Mouse (Mus musculus) intestine, embryonic 16.5 days (tissue): ENCODE data around the gene Syne2. TPM values are rescaled to one million over a fixed set of nuclear protein-coding genes. Genes with fewer than 3 reads are reported as not detected.

Experiments
- ATAC-seq: fragments of 200-750 bp; cut with Nextera tagmentation; 2 replicates; pipeline ENCODE4 v1.8.0; 2017; ENCODE audit warnings: moderate TSS enrichment, moderate library complexity
- H3K27ac ChIP-seq: fragments of 300-500 bp; sonication (generic); 2 replicates; pipeline ENCODE4 v1.5.1; 2014; ENCODE audit warnings: mild to moderate bottlenecking, low read length
- H3K27me3 ChIP-seq: fragments of 300-500 bp; sonication (generic); replicated peaks from 2 replicates; pipeline ENCODE4 v1.6.1; 2014; ENCODE audit warnings: low read length, control low read depth, mixed read lengths; ENCODE audit not compliant: control insufficient read depth, insufficient read depth
- H3K36me3 ChIP-seq: fragments of 300-500 bp; sonication (generic); 2 replicates; pipeline ENCODE4 v1.6.1; 2014; ENCODE audit warnings: low read length, control low read depth; ENCODE audit not compliant: control insufficient read depth, insufficient read depth
- H3K4me1 ChIP-seq: fragments of 300-500 bp; sonication (generic); 2 replicates; pipeline ENCODE4 v1.6.1; 2014; ENCODE audit warnings: low read length, control low read depth, mixed read lengths; ENCODE audit not compliant: control insufficient read depth, insufficient read depth
- H3K4me2 ChIP-seq: fragments of 300-500 bp; sonication (generic); 2 replicates; pipeline ENCODE4 v1.6.1; 2014; ENCODE audit warnings: low read depth, low read length, control low read depth
- H3K4me3 ChIP-seq: fragments of 300-500 bp; sonication (generic); 2 replicates; pipeline ENCODE4 v1.5.1; 2014; ENCODE audit warnings: mild to moderate bottlenecking, low read length
- H3K9ac ChIP-seq: fragments of 300-500 bp; sonication (generic); 2 replicates; pipeline ENCODE4 v1.6.1; 2014; ENCODE audit warnings: low read depth, low read length
- H3K9me3 ChIP-seq: fragments of 300-500 bp; sonication (generic); 2 replicates; pipeline ENCODE4 v1.6.1; 2016; ENCODE audit warnings: low read length, control low read depth; ENCODE audit not compliant: control insufficient read depth
- WGBS: fragments of 180-500 bp; shearing (Covaris S2); extraction: QIAGEN DNeasy Blood & Tissue Kit; methylation state at CpG from one replicate; pipeline ENCODE4 v1.1.7; 2014; 5-methylcytosine and 5-hydroxymethylcytosine counted together
- polyA plus RNA-seq: library from polyadenylated mRNA; unstranded; fragments of >200 nt; fragmentation: Nextera tagmentation; extraction: Ambion mirVana; gene quantifications from 2 replicates; pipeline ENCODE4 v1.2.1, GENCODE M21; 2015

Syne2 gene
- polyA plus RNA-seq, 1 experiment from 2014 or later, result 28.4 TPM

GRCm38 (mm10) chr12:75796510-75796909 is 21.4 kb upstream of the Syne2 start:
- Histone ChIP-seq H3K27ac (no peak overlapping the region), H3K4me1 (no peaks in the 10 kb centered on the region), H3K4me3 (no peak overlapping the region), H3K36me3 (no peaks in the 10 kb centered on the region), H3K9me3 (no peaks in the 10 kb centered on the region), H3K4me2 (no peak overlapping the region), H3K27me3 (no peaks in the 10 kb centered on the region), H3K9ac (no peak overlapping the region)
- no peak for ATAC-seq
- 75% methylated on average over 2 of the region's 2 CpGs for WGBS

GRCm38 (mm10) chr12:75806281-75806680 is 11.7 kb upstream of the Syne2 start:
- H3K9me3 ChIP-seq, result no peaks in the 10 kb centered on the region
- no peak overlapping the region for H3K4me3 ChIP-seq
- H3K27ac ChIP-seq, result no peak overlapping the region
- no peak for ATAC-seq
- 78% methylated on average over 4 of the region's 4 CpGs for WGBS
- H3K9ac ChIP-seq, result no peak overlapping the region
- H3K4me2 ChIP-seq, result no peak overlapping the region
- no peaks in the 10 kb centered on the region for H3K27me3 ChIP-seq
- H3K36me3 ChIP-seq, result no peaks in the 10 kb centered on the region
- H3K4me1 ChIP-seq, result no peaks in the 10 kb centered on the region

- WGBS, result 95% methylated on average over 2 of the region's 2 CpGs
- H3K9me3 ChIP-seq, result no peaks in the 10 kb centered on the region
- H3K4me2 ChIP-seq, result no peak overlapping the region
- H3K27me3 ChIP-seq, result no peaks in the 10 kb centered on the region
- H3K4me3 ChIP-seq, result no peak overlapping the region
- H3K27ac ChIP-seq, result no peak overlapping the region
- ATAC-seq, result no peak
- H3K9ac ChIP-seq, result no peak overlapping the region
- H3K4me1 ChIP-seq, result peaks cover 4% of the 10 kb centered on the region; the same call in 1 of the 2 replicates
- H3K36me3 ChIP-seq, result no peaks in the 10 kb centered on the region
Observed at GRCm38 (mm10) chr12:75813766-75814165, 4.2 kb upstream of the Syne2 start.

- Histone ChIP-seq H3K27me3 (no peaks in the 10 kb centered on the region), H3K4me2 (no peak overlapping the region), H3K9ac (no peak overlapping the region), H3K36me3 (no peaks in the 10 kb centered on the region), H3K4me1 (peaks cover 6% of the 10 kb centered on the region; the same call in 1 of the 2 replicates), H3K27ac (no peak overlapping the region), H3K4me3 (no peak overlapping the region), H3K9me3 (no peaks in the 10 kb centered on the region)
- WGBS, result 72% methylated on average over 6 of the region's 6 CpGs
- ATAC-seq, result no peak
Observed at GRCm38 (mm10) chr12:75814551-75814950, 3.4 kb upstream of the Syne2 start.

- ATAC-seq, result no peak
- Histone ChIP-seq H3K27ac (no peak overlapping the region), H3K27me3 (no peaks in the 10 kb centered on the region), H3K4me1 (peaks cover 16% of the 10 kb centered on the region; the same call in 1 of the 2 replicates), H3K4me2 (peak overlapping the region; percentile 97), H3K36me3 (no peaks in the 10 kb centered on the region), H3K9me3 (no peaks in the 10 kb centered on the region), H3K4me3 (peak overlapping the region; percentile 83), H3K9ac (peak overlapping the region; percentile 82)
- WGBS, result 9% methylated on average over 24 of the region's 25 CpGs
Observed at GRCm38 (mm10) chr12:75816981-75817856, 715 bp upstream of the Syne2 start.

- Histone ChIP-seq H3K9ac (peak overlapping the region; percentile 82), H3K27ac (peak overlapping the region; percentile 58), H3K4me2 (peak overlapping the region; percentile 97), H3K4me1 (peaks cover 16% of the 10 kb centered on the region; the same call in 1 of the 2 replicates), H3K36me3 (no peaks in the 10 kb centered on the region), H3K4me3 (peak overlapping the region; percentile 83), H3K9me3 (no peaks in the 10 kb centered on the region), H3K27me3 (no peaks in the 10 kb centered on the region)
- peak; percentile 86 for ATAC-seq
- WGBS, result under 1% methylated on average over 83 of the region's 93 CpGs
Observed at GRCm38 (mm10) chr12:75818453-75819434, 810 bp downstream of the Syne2 start.

- WGBS, result 10% methylated on average over 11 of the region's 11 CpGs
- no peak for ATAC-seq
- no peak overlapping the region for H3K27ac ChIP-seq
- peak overlapping the region; percentile 97 for H3K4me2 ChIP-seq
- no peaks in the 10 kb centered on the region for H3K36me3 ChIP-seq
- H3K9ac ChIP-seq, result peak overlapping the region; percentile 82
- no peaks in the 10 kb centered on the region for H3K9me3 ChIP-seq
- H3K4me1 ChIP-seq, result peaks cover 16% of the 10 kb centered on the region; the same call in 1 of the 2 replicates
- peak overlapping the region; percentile 83 for H3K4me3 ChIP-seq
- H3K27me3 ChIP-seq, result no peaks in the 10 kb centered on the region
Observed at GRCm38 (mm10) chr12:75819481-75819880, 1.5 kb downstream of the Syne2 start.

- H3K9me3 ChIP-seq, result no peaks in the 10 kb centered on the region
- no peak overlapping the region for H3K4me3 ChIP-seq
- peaks cover 16% of the 10 kb centered on the region; the same call in 1 of the 2 replicates for H3K4me1 ChIP-seq
- H3K4me2 ChIP-seq, result no peak overlapping the region
- no peak overlapping the region for H3K27ac ChIP-seq
- no peaks in the 10 kb centered on the region for H3K36me3 ChIP-seq
- ATAC-seq, result no peak
- H3K9ac ChIP-seq, result no peak overlapping the region
- 70% methylated on average over 7 of the region's 7 CpGs for WGBS
- no peaks in the 10 kb centered on the region for H3K27me3 ChIP-seq
Observed at GRCm38 (mm10) chr12:75820216-75820615, 2.3 kb downstream of the Syne2 start.

- Histone ChIP-seq H3K9ac (no peak overlapping the region), H3K9me3 (no peaks in the 10 kb centered on the region), H3K27ac (no peak overlapping the region), H3K36me3 (no peaks in the 10 kb centered on the region), H3K4me1 (peaks cover 16% of the 10 kb centered on the region; the same call in 1 of the 2 replicates), H3K4me3 (no peak overlapping the region), H3K4me2 (no peak overlapping the region), H3K27me3 (no peaks in the 10 kb centered on the region)
- WGBS, result 34% methylated on average over 6 of the region's 6 CpGs
- ATAC-seq, result no peak
Observed at GRCm38 (mm10) chr12:75822122-75822521, 4.2 kb downstream of the Syne2 start.
